Mouse (Mus musculus) liver, postnatal 0 days (tissue): Measurements from ENCODE around the gene Cacna2d4.

Experiments
- CTCF ChIP-seq: sonication (generic); IDR thresholded peaks from 2 replicates; pipeline ENCODE4 v1.5.1; 2016; ENCODE audit warnings: antibody characterized with exemption, low read depth
- EP300 ChIP-seq: IDR thresholded peaks from 2 replicates; pipeline ENCODE4 v1.6.1; 2016; ENCODE audit warnings: antibody characterized with exemption, low read depth, mild to moderate bottlenecking

DNA sequence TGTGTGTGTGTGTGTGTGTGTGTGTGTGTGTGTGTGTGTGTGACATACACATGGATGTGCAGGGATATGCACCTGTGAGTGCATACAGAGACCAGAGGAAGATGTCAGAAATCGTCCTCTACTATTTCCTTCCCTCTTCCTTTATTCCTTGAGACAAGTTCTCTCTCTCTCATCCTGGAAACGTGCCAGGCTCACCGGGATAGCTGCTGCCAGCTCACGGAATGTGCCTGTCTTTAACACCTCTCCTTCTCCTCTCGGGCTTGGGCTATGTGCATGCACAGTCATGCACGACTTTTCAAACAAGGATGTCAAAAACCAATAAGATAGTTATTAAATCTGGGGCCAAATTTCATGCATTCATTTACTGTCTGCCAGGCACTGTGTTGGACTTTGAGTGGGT lies 48.7 kb upstream of the Cacna2d4 start:
- TF ChIP-seq CTCF (no peak), EP300 (no peak)
